Mouse (Mus musculus): Measurements from ENCODE around the gene Ctnnbip1.

- TF ChIP-seq CTCF (IDR thresholded peaks at IDR 0.05; ENCODE audit: low read depth, low read length): no peak
- no peak for TF ChIP-seq POLR2A (IDR thresholded peaks at IDR 0.05; ENCODE audit: extremely low read depth, insufficient read depth, low read length)
These were observed 67.2 kb downstream of the Ctnnbip1 start for GRCm38 (mm10) chr4:149585236-149585635.

All from liver, adult 2 months (tissue).